Mouse (Mus musculus) cerebellum, adult 18-20 months (tissue): ENCODE measurements at regions not wholly inside any gene's neighbourhood (a gene's known extent, or its start where the extent isn't known, plus 50 kb on each side); places are given as distances from the start of the nearest gene placed in this dataset.

Experiments
- DNase-seq, 2 experiments: peaks; one replicate each; pipeline ENCODE4 v3.0.0; 2021

- no peak for DNase-seq
Measured at GRCm38 (mm10) chr4:39926021-39926591, 216.8 kb upstream of the Aco1 start.

- no peak for DNase-seq
Measured at GRCm38 (mm10) chr4:39926594-39926993, 216.3 kb upstream of the Aco1 start.

GRCm38 (mm10) chr4:39928491-39928890, 214.4 kb upstream of the Aco1 start:
- no peak for DNase-seq

GRCm38 (mm10) chr4:39934025-39934708, 208.7 kb upstream of the Aco1 start:
- DNase-seq = no peak

GRCm38 (mm10) chr4:39958687-39959086, 184.2 kb upstream of the Aco1 start:
- DNase-seq = no peak

- DNase-seq = no peak
Measured at GRCm38 (mm10) chr4:39967938-39968337, 174.9 kb upstream of the Aco1 start.

- DNase-seq = no peak
Measured at GRCm38 (mm10) chr4:39991358-39991757, 151.5 kb upstream of the Aco1 start.

- DNase-seq = no peak
Measured at GRCm38 (mm10) chr4:39991851-39992250, 151.0 kb upstream of the Aco1 start.

GRCm38 (mm10) chr4:39998771-39999422, 144.0 kb upstream of the Aco1 start:
- DNase-seq = no peak

- DNase-seq = peak; percentile 65 to 76
Measured at GRCm38 (mm10) chr4:40014666-40015065, 128.2 kb upstream of the Aco1 start.

- DNase-seq = no peak
Measured at GRCm38 (mm10) chr4:40016856-40017255, 126.0 kb upstream of the Aco1 start.

GRCm38 (mm10) chr4:40018208-40018607, 124.7 kb upstream of the Aco1 start:
- no peak for DNase-seq

GRCm38 (mm10) chr4:40031361-40031760, 111.5 kb upstream of the Aco1 start:
- no peak for DNase-seq

- no peak for DNase-seq
Measured at GRCm38 (mm10) chr4:40047846-40048245, 95.0 kb upstream of the Aco1 start.

GRCm38 (mm10) chr4:40049086-40049485, 93.8 kb upstream of the Aco1 start:
- DNase-seq = no peak

GRCm38 (mm10) chr4:40051848-40052247, 91.0 kb upstream of the Aco1 start:
- no peak for DNase-seq

GRCm38 (mm10) chr4:40053391-40053790, 89.5 kb upstream of the Aco1 start:
- no peak for DNase-seq

GRCm38 (mm10) chr4:40063751-40064456, 79.0 kb upstream of the Aco1 start:
- no peak for DNase-seq

- DNase-seq = no peak
Measured at GRCm38 (mm10) chr4:40064457-40064836, 78.4 kb upstream of the Aco1 start.

GRCm38 (mm10) chr4:40070959-40071634, 71.8 kb upstream of the Aco1 start:
- DNase-seq = no peak

- no peak for DNase-seq
Measured at GRCm38 (mm10) chr4:40081035-40081434, 61.8 kb upstream of the Aco1 start.

GRCm38 (mm10) chr4:40090295-40090694, 52.6 kb upstream of the Aco1 start:
- DNase-seq = no peak
